Mouse (Mus musculus): ENCODE results near the gene Rgs7bp. TPM values are rescaled to one million over a fixed set of nuclear protein-coding genes. Genes with fewer than 3 reads are reported as not detected.
A peak's percentile ranks its signal among the peaks of the same experiment; 100 is the strongest.

Rgs7bp gene
- polyA plus RNA-seq, 1 experiment from 2014 or later = 0.65 TPM

- Histone ChIP-seq H3K4me3 (replicated peaks) (no peak overlapping the region), H3K36me3 (no peaks in the 10 kb centered on the region), H3K9ac (replicated peaks) (no peak overlapping the region), H3K9me3 (no peaks in the 10 kb centered on the region), H3K4me1 (replicated peaks) (no peaks in the 10 kb centered on the region), H3K27ac (no peak overlapping the region), H3K4me2 (no peak overlapping the region), H3K27me3 (no peaks in the 10 kb centered on the region)
- no peak for ATAC-seq (ENCODE audit: insufficient number of reproducible peaks, insufficient read depth, low FRiP score, low TSS enrichment, low read depth)
- WGBS = 82% methylated on average over 2 of the region's 2 CpGs
Observed at GRCm38 (mm10) chr13:105002831-105003157, 51.9 kb downstream of the Rgs7bp start.

DNA sequence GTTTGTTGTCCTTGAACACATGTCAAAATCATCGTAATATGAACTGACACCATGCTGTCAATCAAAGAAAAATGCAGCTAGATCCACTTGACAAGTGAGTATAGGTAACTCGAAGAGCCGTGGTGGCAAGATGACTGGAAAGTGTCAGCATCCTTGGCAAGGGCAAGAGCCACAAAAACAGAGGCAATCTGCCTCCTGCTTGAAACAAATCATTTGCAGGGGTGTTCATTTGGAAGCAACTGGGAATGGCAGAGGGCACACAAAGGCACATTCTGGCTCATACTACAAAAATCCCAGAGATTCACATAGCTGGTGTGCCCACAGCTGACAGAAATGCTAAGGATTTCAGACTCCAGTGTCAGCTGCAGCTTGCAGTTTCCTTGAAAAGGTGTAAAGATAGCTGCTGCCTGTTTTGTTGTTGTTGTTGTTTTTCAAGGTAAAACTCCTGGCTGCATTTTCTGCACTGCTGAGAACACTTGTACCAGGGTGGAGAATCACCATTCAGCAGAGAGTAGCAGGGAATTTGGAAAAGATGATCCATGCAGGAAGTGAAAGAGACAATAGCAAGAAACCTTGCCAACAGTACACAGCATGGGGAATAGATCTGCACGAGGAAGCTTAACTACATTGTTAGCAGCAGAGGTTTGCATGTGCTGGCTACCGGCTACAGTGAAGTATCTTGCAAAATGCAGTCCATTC is 52.4 kb downstream of the Rgs7bp start:
- ATAC-seq (ENCODE audit: insufficient number of reproducible peaks, insufficient read depth, low FRiP score, low TSS enrichment, low read depth) = no peak
- Histone ChIP-seq H3K4me2 (no peak overlapping the region), H3K27ac (no peak overlapping the region), H3K27me3 (no peaks in the 10 kb centered on the region), H3K9me3 (no peaks in the 10 kb centered on the region), H3K4me3 (replicated peaks) (no peak overlapping the region), H3K4me1 (replicated peaks) (no peaks in the 10 kb centered on the region), H3K9ac (replicated peaks) (no peak overlapping the region), H3K36me3 (no peaks in the 10 kb centered on the region)
- 86% methylated on average over 5 of the region's 5 CpGs for WGBS

DNA sequence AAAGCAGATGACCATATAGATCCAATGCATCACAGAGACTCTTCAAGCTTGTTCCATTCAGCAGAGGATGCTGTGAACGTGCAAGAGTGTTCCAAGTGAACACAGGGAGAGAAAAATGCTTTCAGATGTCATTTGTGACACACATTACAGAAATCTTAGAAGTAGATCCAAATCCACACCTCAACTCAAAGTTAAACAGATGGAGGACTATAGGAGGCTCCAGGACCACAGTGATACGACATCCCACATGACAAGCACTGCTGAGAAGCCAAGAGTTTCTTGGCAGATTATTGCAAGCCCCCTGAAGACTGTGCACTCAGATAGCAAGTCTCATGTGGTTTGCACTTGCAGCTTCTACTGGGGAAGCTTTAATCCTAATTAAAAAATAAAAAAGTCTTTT is 53.0 kb downstream of the Rgs7bp start:
- Histone ChIP-seq H3K4me2 (no peak overlapping the region), H3K27me3 (no peaks in the 10 kb centered on the region), H3K4me1 (replicated peaks) (no peaks in the 10 kb centered on the region), H3K9ac (replicated peaks) (no peak overlapping the region), H3K36me3 (no peaks in the 10 kb centered on the region), H3K9me3 (no peaks in the 10 kb centered on the region), H3K4me3 (replicated peaks) (no peak overlapping the region), H3K27ac (no peak overlapping the region)
- no peak for ATAC-seq (ENCODE audit: insufficient number of reproducible peaks, insufficient read depth, low FRiP score, low TSS enrichment, low read depth)
- WGBS = 77% methylated on average over 2 of the region's 2 CpGs

- peak; percentile 42; the same call in 1 of the 2 replicates for ATAC-seq (ENCODE audit: insufficient number of reproducible peaks, insufficient read depth, low FRiP score, low TSS enrichment, low read depth)
- WGBS = 53% methylated on average over 7 of the region's 7 CpGs
Observed at GRCm38 (mm10) chr13:104988811-104989258, 65.9 kb downstream of the Rgs7bp start.

GRCm38 (mm10) chr13:104988009-104988540 is 66.7 kb downstream of the Rgs7bp start:
- H3K27ac ChIP-seq = no peak overlapping the region
- 62% methylated on average over 13 of the region's 13 CpGs for WGBS

More at GRCm38 (mm10) chr13:104988811-104989258, 65.9 kb downstream of the Rgs7bp start:
- Histone ChIP-seq H3K9ac (replicated peaks) (no peak overlapping the region), H3K36me3 (no peaks in the 10 kb centered on the region), H3K27me3 (no peaks in the 10 kb centered on the region), H3K4me3 (replicated peaks) (no peak overlapping the region), H3K4me2 (no peak overlapping the region), H3K4me1 (replicated peaks) (0 out of 2 replicates have a peak, but pooled peaks cover 4% of the 10 kb centered on the region), H3K9me3 (no peaks in the 10 kb centered on the region), H3K27ac (peak overlapping the region; percentile 37; the same call in 1 of the 2 replicates)

GRCm38 (mm10) chr13:104985691-104986090 is 69.0 kb downstream of the Rgs7bp start:
- no peak for ATAC-seq (ENCODE audit: insufficient number of reproducible peaks, insufficient read depth, low FRiP score, low TSS enrichment, low read depth)
- H3K4me2 ChIP-seq = no peak overlapping the region
- H3K36me3 ChIP-seq = no peaks in the 10 kb centered on the region
- H3K9me3 ChIP-seq = no peaks in the 10 kb centered on the region
- no peak overlapping the region for H3K9ac ChIP-seq (replicated peaks)
- no peak overlapping the region for H3K4me3 ChIP-seq (replicated peaks)
- H3K27me3 ChIP-seq = no peaks in the 10 kb centered on the region
- 80% methylated on average over 4 of the region's 4 CpGs for WGBS
- 0 out of 2 replicates have a peak, but pooled peaks cover 4% of the 10 kb centered on the region for H3K4me1 ChIP-seq (replicated peaks)
- no peak overlapping the region for H3K27ac ChIP-seq

More at GRCm38 (mm10) chr13:104988009-104988540, 66.7 kb downstream of the Rgs7bp start:
- Histone ChIP-seq H3K4me3 (replicated peaks) (no peak overlapping the region), H3K4me1 (replicated peaks) (0 out of 2 replicates have a peak, but pooled peaks cover 4% of the 10 kb centered on the region), H3K9ac (replicated peaks) (no peak overlapping the region), H3K27me3 (no peaks in the 10 kb centered on the region), H3K4me2 (no peak overlapping the region), H3K9me3 (no peaks in the 10 kb centered on the region), H3K36me3 (no peaks in the 10 kb centered on the region)
- no peak for ATAC-seq (ENCODE audit: insufficient number of reproducible peaks, insufficient read depth, low FRiP score, low TSS enrichment, low read depth)

GRCm38 (mm10) chr13:104983989-104984388 is 70.7 kb downstream of the Rgs7bp start:
- 0 out of 2 replicates have a peak, but pooled peaks cover 4% of the 10 kb centered on the region for H3K4me1 ChIP-seq (replicated peaks)

DNA sequence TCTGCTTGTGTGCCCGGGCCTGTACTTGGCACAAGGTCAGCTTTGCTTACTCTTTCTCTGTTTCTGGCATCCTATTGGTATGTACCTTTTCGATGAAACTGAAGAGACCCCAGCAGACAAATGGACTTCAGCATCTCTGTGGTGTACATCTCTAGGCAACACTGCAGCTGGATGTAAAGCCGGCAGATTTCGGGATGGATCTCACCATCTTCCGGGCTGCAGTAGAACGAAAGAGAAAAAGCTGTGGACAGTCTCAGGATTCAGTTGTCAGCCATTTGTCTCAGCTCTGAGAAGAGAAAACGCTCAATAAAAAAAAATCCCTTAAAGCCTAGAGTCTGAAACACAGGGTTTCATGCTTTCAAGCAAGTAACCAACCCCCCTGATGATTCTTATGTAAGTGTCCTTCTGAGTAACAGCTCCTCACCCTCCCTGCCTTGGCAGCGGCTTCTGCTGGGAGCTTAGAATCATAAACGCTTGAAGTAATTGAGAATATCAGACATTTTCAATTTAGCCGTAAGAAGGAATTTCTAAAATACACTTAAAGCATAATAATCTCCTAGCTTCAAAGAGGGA is 71.9 kb downstream of the Rgs7bp start:
- H3K4me3 ChIP-seq (replicated peaks) = no peak overlapping the region
- H3K27me3 ChIP-seq = no peaks in the 10 kb centered on the region
- H3K4me2 ChIP-seq = no peak overlapping the region
- no peak overlapping the region for H3K9ac ChIP-seq (replicated peaks)
- WGBS = 91% methylated on average over 10 of the region's 10 CpGs
- no peaks in the 10 kb centered on the region for H3K9me3 ChIP-seq
- ATAC-seq (ENCODE audit: insufficient number of reproducible peaks, insufficient read depth, low FRiP score, low TSS enrichment, low read depth) = no peak
- no peaks in the 10 kb centered on the region for H3K4me1 ChIP-seq (replicated peaks)
- no peaks in the 10 kb centered on the region for H3K36me3 ChIP-seq
- H3K27ac ChIP-seq = no peak overlapping the region

More at GRCm38 (mm10) chr13:104983989-104984388, 70.7 kb downstream of the Rgs7bp start:
- Histone ChIP-seq H3K27me3 (no peaks in the 10 kb centered on the region), H3K4me2 (no peak overlapping the region), H3K9me3 (no peaks in the 10 kb centered on the region), H3K36me3 (no peaks in the 10 kb centered on the region), H3K9ac (replicated peaks) (no peak overlapping the region), H3K27ac (no peak overlapping the region), H3K4me3 (replicated peaks) (no peak overlapping the region)
- no peak for ATAC-seq (ENCODE audit: insufficient number of reproducible peaks, insufficient read depth, low FRiP score, low TSS enrichment, low read depth)
- WGBS = 87% methylated on average over 5 of the region's 5 CpGs

GRCm38 (mm10) chr13:104978176-104978575 is 76.6 kb downstream of the Rgs7bp start:
- 78% methylated on average over 1 of the region's 1 CpGs for WGBS
- Histone ChIP-seq H3K27me3 (no peaks in the 10 kb centered on the region), H3K9me3 (no peaks in the 10 kb centered on the region)

DNA sequence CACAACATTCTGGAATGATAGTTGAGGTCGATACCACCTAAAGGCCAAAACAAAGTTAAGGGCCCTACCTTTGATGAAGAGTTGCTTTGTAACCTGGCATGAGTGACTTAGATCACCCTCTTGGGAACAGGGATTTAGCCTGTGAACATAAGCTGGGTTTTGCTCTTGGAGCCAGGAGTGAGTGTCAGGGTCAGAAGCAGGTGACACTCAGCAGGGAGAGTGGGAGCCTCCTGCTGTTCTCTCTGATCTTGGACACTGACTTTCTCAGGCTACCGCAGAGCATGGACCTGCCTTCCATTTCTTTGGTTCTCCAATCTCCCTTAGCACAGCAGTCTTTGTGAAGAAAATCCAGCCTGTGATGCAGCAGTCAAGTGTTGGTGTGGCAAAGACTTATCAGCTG is 87.2 kb downstream of the Rgs7bp start:
- no peak for ATAC-seq (ENCODE audit: insufficient number of reproducible peaks, insufficient read depth, low FRiP score, low TSS enrichment, low read depth)
- H3K36me3 ChIP-seq = no peaks in the 10 kb centered on the region
- H3K4me2 ChIP-seq = no peak overlapping the region
- H3K27ac ChIP-seq = no peak overlapping the region
- H3K4me3 ChIP-seq (replicated peaks) = no peak overlapping the region
- H3K4me1 ChIP-seq (replicated peaks) = peaks cover 4% of the 10 kb centered on the region; the same call in 1 of the 2 replicates
- H3K9ac ChIP-seq (replicated peaks) = no peak overlapping the region
- no peaks in the 10 kb centered on the region for H3K9me3 ChIP-seq
- H3K27me3 ChIP-seq = no peaks in the 10 kb centered on the region
- WGBS = 53% methylated on average over 2 of the region's 2 CpGs

More at GRCm38 (mm10) chr13:104978176-104978575, 76.6 kb downstream of the Rgs7bp start:
- Histone ChIP-seq H3K27ac (no peak overlapping the region), H3K4me1 (replicated peaks) (no peaks in the 10 kb centered on the region), H3K4me3 (replicated peaks) (no peak overlapping the region), H3K9ac (replicated peaks) (no peak overlapping the region), H3K36me3 (no peaks in the 10 kb centered on the region), H3K4me2 (no peak overlapping the region)
- ATAC-seq (ENCODE audit: insufficient number of reproducible peaks, insufficient read depth, low FRiP score, low TSS enrichment, low read depth) = no peak

GRCm38 (mm10) chr13:104963716-104964115 is 91.0 kb downstream of the Rgs7bp start:
- no peak overlapping the region for H3K27ac ChIP-seq
- no peaks in the 10 kb centered on the region for H3K9me3 ChIP-seq
- H3K4me2 ChIP-seq = no peak overlapping the region
- 76% methylated on average over 4 of the region's 4 CpGs for WGBS
- H3K9ac ChIP-seq (replicated peaks) = no peak overlapping the region
- no peaks in the 10 kb centered on the region for H3K27me3 ChIP-seq
- H3K4me3 ChIP-seq (replicated peaks) = no peak overlapping the region
- H3K36me3 ChIP-seq = no peaks in the 10 kb centered on the region
- no peak for ATAC-seq (ENCODE audit: insufficient number of reproducible peaks, insufficient read depth, low FRiP score, low TSS enrichment, low read depth)
- peaks cover 6% of the 10 kb centered on the region; the same call in 1 of the 2 replicates for H3K4me1 ChIP-seq (replicated peaks)

Measured in limb, embryonic 12.5 days (tissue).